Mouse (Mus musculus) ES-CJ7 (cell line): ENCODE results near the gene Farsb.

ENCODE experiments used
- DNase-seq: peaks from one replicate; pipeline ENCODE4 v3.0.0; 2011; ENCODE audit warnings: low read depth, low spot score

Farsb gene

GRCm38 (mm10) chr1:78484361-78484760 lies 4.3 kb downstream of the Farsb start:
- DNase-seq, result no peak

- DNase-seq, result no peak
Observed at GRCm38 (mm10) chr1:78483430-78483829, 5.3 kb downstream of the Farsb start.

- no peak for DNase-seq
Observed at GRCm38 (mm10) chr1:78472441-78472840, 16.3 kb downstream of the Farsb start.

- DNase-seq, result peak; percentile 81
Observed at GRCm38 (mm10) chr1:78454659-78455058, 34.0 kb downstream of the Farsb start.

- DNase-seq, result no peak
Observed at GRCm38 (mm10) chr1:78453886-78454285, 34.8 kb downstream of the Farsb start.

GRCm38 (mm10) chr1:78452544-78452943 lies 36.2 kb downstream of the Farsb start:
- DNase-seq, result no peak

GRCm38 (mm10) chr1:78451070-78451854 lies 37.4 kb downstream of the Farsb start:
- DNase-seq, result no peak

GRCm38 (mm10) chr1:78448091-78448490 lies 40.6 kb downstream of the Farsb start:
- no peak for DNase-seq

- DNase-seq, result no peak
Observed at GRCm38 (mm10) chr1:78446742-78447141, 42.0 kb downstream of the Farsb start.

- DNase-seq, result no peak
Observed at GRCm38 (mm10) chr1:78446232-78446631, 42.5 kb downstream of the Farsb start.

- DNase-seq, result no peak
Observed at GRCm38 (mm10) chr1:78443056-78443455, 45.6 kb downstream of the Farsb start.

GRCm38 (mm10) chr1:78440716-78441115 lies 48.0 kb downstream of the Farsb start:
- DNase-seq, result no peak

- DNase-seq, result no peak
Observed at GRCm38 (mm10) chr1:78437150-78437549, 51.5 kb downstream of the Farsb start.

- no peak for DNase-seq
Observed at GRCm38 (mm10) chr1:78436445-78436844, 52.3 kb downstream of the Farsb start.

- DNase-seq, result no peak
Observed at GRCm38 (mm10) chr1:78435967-78436366, 52.7 kb downstream of the Farsb start.

GRCm38 (mm10) chr1:78433472-78433871 lies 55.2 kb downstream of the Farsb start:
- DNase-seq, result no peak

GRCm38 (mm10) chr1:78428851-78429250 lies 59.8 kb downstream of the Farsb start:
- no peak for DNase-seq

GRCm38 (mm10) chr1:78426841-78427240 lies 61.9 kb downstream of the Farsb start:
- no peak for DNase-seq

GRCm38 (mm10) chr1:78425793-78426700 lies 62.6 kb downstream of the Farsb start:
- no peak for DNase-seq

GRCm38 (mm10) chr1:78425309-78425708 lies 63.4 kb downstream of the Farsb start:
- DNase-seq, result no peak

- DNase-seq, result no peak
Observed at GRCm38 (mm10) chr1:78424848-78425247, 63.8 kb downstream of the Farsb start.

GRCm38 (mm10) chr1:78422576-78422975 lies 66.1 kb downstream of the Farsb start:
- no peak for DNase-seq

GRCm38 (mm10) chr1:78421749-78422148 lies 66.9 kb downstream of the Farsb start:
- no peak for DNase-seq
